Mouse (Mus musculus): ENCODE results near the gene Rapgef5. TPM values are rescaled to one million over a fixed set of nuclear protein-coding genes. Genes with fewer than 3 reads are reported as not detected.

The Rapgef5 gene
- polyA plus RNA-seq, 1 experiment from 2014 or later = 1.7 TPM

- H3K4me3 ChIP-seq (replicated peaks) = no peak overlapping the region
- no peaks in the 10 kb centered on the region for H3K9me3 ChIP-seq (replicated peaks)
- H3K4me2 ChIP-seq = no peak overlapping the region
- H3K27ac ChIP-seq (replicated peaks) = no peak overlapping the region
- WGBS (ENCODE audit: insufficient replicate concordance) = 56% methylated on average over 2 of the region's 2 CpGs
- no peak for ATAC-seq (ENCODE audit: insufficient read depth)
- H3K9ac ChIP-seq = no peak overlapping the region
- H3K27me3 ChIP-seq = peaks cover 34% of the 10 kb centered on the region
- no peaks in the 10 kb centered on the region for H3K4me1 ChIP-seq (replicated peaks)
- H3K36me3 ChIP-seq (replicated peaks) = no peaks in the 10 kb centered on the region
Measured at GRCm38 (mm10) chr12:117569671-117570070, 53.4 kb downstream of the Rapgef5 start.

GRCm38 (mm10) chr12:117584256-117584655, 68.0 kb downstream of the Rapgef5 start:
- Histone ChIP-seq H3K9me3 (replicated peaks) (no peaks in the 10 kb centered on the region), H3K27me3 (no peaks in the 10 kb centered on the region), H3K27ac (replicated peaks) (no peak overlapping the region), H3K4me3 (replicated peaks) (no peak overlapping the region), H3K4me1 (replicated peaks) (no peaks in the 10 kb centered on the region), H3K4me2 (no peak overlapping the region), H3K9ac (no peak overlapping the region), H3K36me3 (replicated peaks) (no peaks in the 10 kb centered on the region)
- no peak for ATAC-seq (ENCODE audit: insufficient read depth)
- WGBS (ENCODE audit: insufficient replicate concordance) = 68% methylated on average over 4 of the region's 4 CpGs

- Histone ChIP-seq H3K36me3 (replicated peaks) (no peaks in the 10 kb centered on the region), H3K4me3 (replicated peaks) (no peak overlapping the region), H3K9me3 (replicated peaks) (no peaks in the 10 kb centered on the region), H3K4me1 (replicated peaks) (no peaks in the 10 kb centered on the region), H3K4me2 (no peak overlapping the region), H3K27me3 (no peaks in the 10 kb centered on the region), H3K27ac (replicated peaks) (no peak overlapping the region), H3K9ac (no peak overlapping the region)
- 18% methylated on average over 2 of the region's 2 CpGs for WGBS (ENCODE audit: insufficient replicate concordance)
- no peak for ATAC-seq (ENCODE audit: insufficient read depth)
Measured at GRCm38 (mm10) chr12:117585390-117585789, 69.1 kb downstream of the Rapgef5 start.

GRCm38 (mm10) chr12:117586124-117586523, 69.8 kb downstream of the Rapgef5 start:
- Histone ChIP-seq H3K4me1 (replicated peaks) (no peaks in the 10 kb centered on the region), H3K27me3 (no peaks in the 10 kb centered on the region), H3K4me2 (no peak overlapping the region), H3K4me3 (replicated peaks) (no peak overlapping the region), H3K27ac (replicated peaks) (no peak overlapping the region), H3K9ac (no peak overlapping the region), H3K36me3 (replicated peaks) (no peaks in the 10 kb centered on the region), H3K9me3 (replicated peaks) (no peaks in the 10 kb centered on the region)
- ATAC-seq (ENCODE audit: insufficient read depth) = no peak
- 24% methylated on average over 1 of the region's 1 CpGs for WGBS (ENCODE audit: insufficient replicate concordance)

GRCm38 (mm10) chr12:117589186-117589585, 72.9 kb downstream of the Rapgef5 start:
- H3K27me3 ChIP-seq = no peaks in the 10 kb centered on the region
- H3K4me1 ChIP-seq (replicated peaks) = no peaks in the 10 kb centered on the region
- no peak overlapping the region for H3K4me2 ChIP-seq
- H3K4me3 ChIP-seq (replicated peaks) = no peak overlapping the region
- no peaks in the 10 kb centered on the region for H3K36me3 ChIP-seq (replicated peaks)
- no peak for ATAC-seq (ENCODE audit: insufficient read depth)
- WGBS (ENCODE audit: insufficient replicate concordance) = 77% methylated on average over 2 of the region's 2 CpGs
- H3K9me3 ChIP-seq (replicated peaks) = no peaks in the 10 kb centered on the region
- no peak overlapping the region for H3K9ac ChIP-seq
- no peak overlapping the region for H3K27ac ChIP-seq (replicated peaks)

GRCm38 (mm10) chr12:117592019-117592418, 75.7 kb downstream of the Rapgef5 start:
- no peak overlapping the region for H3K27ac ChIP-seq (replicated peaks)
- H3K9ac ChIP-seq = no peak overlapping the region
- no peak overlapping the region for H3K4me2 ChIP-seq
- no peak for ATAC-seq (ENCODE audit: insufficient read depth)
- 58% methylated on average over 2 of the region's 2 CpGs for WGBS (ENCODE audit: insufficient replicate concordance)
- no peaks in the 10 kb centered on the region for H3K36me3 ChIP-seq (replicated peaks)
- no peaks in the 10 kb centered on the region for H3K4me1 ChIP-seq (replicated peaks)
- no peaks in the 10 kb centered on the region for H3K9me3 ChIP-seq (replicated peaks)
- no peaks in the 10 kb centered on the region for H3K27me3 ChIP-seq
- H3K4me3 ChIP-seq (replicated peaks) = no peak overlapping the region

- H3K4me3 ChIP-seq (replicated peaks) = no peak overlapping the region
- H3K36me3 ChIP-seq (replicated peaks) = no peaks in the 10 kb centered on the region
- H3K4me1 ChIP-seq (replicated peaks) = no peaks in the 10 kb centered on the region
- no peak for ATAC-seq (ENCODE audit: insufficient read depth)
- H3K27me3 ChIP-seq = no peaks in the 10 kb centered on the region
- no peak overlapping the region for H3K27ac ChIP-seq (replicated peaks)
- no peak overlapping the region for H3K9ac ChIP-seq
- WGBS (ENCODE audit: insufficient replicate concordance) = 63% methylated on average over 3 of the region's 3 CpGs
- no peak overlapping the region for H3K4me2 ChIP-seq
- no peaks in the 10 kb centered on the region for H3K9me3 ChIP-seq (replicated peaks)
Measured at GRCm38 (mm10) chr12:117592583-117592982, 76.3 kb downstream of the Rapgef5 start.

- Histone ChIP-seq H3K4me3 (replicated peaks) (no peak overlapping the region), H3K9ac (no peak overlapping the region), H3K4me2 (no peak overlapping the region), H3K27me3 (no peaks in the 10 kb centered on the region), H3K4me1 (replicated peaks) (no peaks in the 10 kb centered on the region), H3K27ac (replicated peaks) (no peak overlapping the region), H3K36me3 (replicated peaks) (no peaks in the 10 kb centered on the region), H3K9me3 (replicated peaks) (no peaks in the 10 kb centered on the region)
- 81% methylated on average over 9 of the region's 9 CpGs for WGBS (ENCODE audit: insufficient replicate concordance)
- ATAC-seq (ENCODE audit: insufficient read depth) = no peak
Measured at GRCm38 (mm10) chr12:117595179-117595578, 78.9 kb downstream of the Rapgef5 start.

GRCm38 (mm10) chr12:117598190-117598589, 81.9 kb downstream of the Rapgef5 start:
- no peaks in the 10 kb centered on the region for H3K36me3 ChIP-seq (replicated peaks)
- 35% methylated on average over 2 of the region's 2 CpGs for WGBS (ENCODE audit: insufficient replicate concordance)
- H3K27ac ChIP-seq (replicated peaks) = no peak overlapping the region
- no peak overlapping the region for H3K4me3 ChIP-seq (replicated peaks)
- H3K4me2 ChIP-seq = no peak overlapping the region
- no peak for ATAC-seq (ENCODE audit: insufficient read depth)
- H3K9me3 ChIP-seq (replicated peaks) = no peaks in the 10 kb centered on the region
- no peaks in the 10 kb centered on the region for H3K27me3 ChIP-seq
- H3K4me1 ChIP-seq (replicated peaks) = no peaks in the 10 kb centered on the region
- no peak overlapping the region for H3K9ac ChIP-seq

- Histone ChIP-seq H3K9me3 (replicated peaks) (no peaks in the 10 kb centered on the region), H3K4me1 (replicated peaks) (no peaks in the 10 kb centered on the region), H3K4me2 (no peak overlapping the region), H3K36me3 (replicated peaks) (no peaks in the 10 kb centered on the region), H3K27me3 (no peaks in the 10 kb centered on the region), H3K9ac (no peak overlapping the region), H3K4me3 (replicated peaks) (no peak overlapping the region), H3K27ac (replicated peaks) (no peak overlapping the region)
- ATAC-seq (ENCODE audit: insufficient read depth) = no peak
- WGBS (ENCODE audit: insufficient replicate concordance) = 52% methylated on average over 3 of the region's 3 CpGs
Measured at GRCm38 (mm10) chr12:117605966-117606365, 89.7 kb downstream of the Rapgef5 start.

GRCm38 (mm10) chr12:117612715-117613114, 96.4 kb downstream of the Rapgef5 start:
- H3K4me3 ChIP-seq (replicated peaks) = no peak overlapping the region
- no peaks in the 10 kb centered on the region for H3K4me1 ChIP-seq (replicated peaks)
- H3K4me2 ChIP-seq = no peak overlapping the region
- no peaks in the 10 kb centered on the region for H3K27me3 ChIP-seq
- no peaks in the 10 kb centered on the region for H3K9me3 ChIP-seq (replicated peaks)
- H3K36me3 ChIP-seq (replicated peaks) = no peaks in the 10 kb centered on the region
- H3K27ac ChIP-seq (replicated peaks) = no peak overlapping the region
- no peak overlapping the region for H3K9ac ChIP-seq
- WGBS (ENCODE audit: insufficient replicate concordance) = 73% methylated on average over 3 of the region's 3 CpGs
- no peak for ATAC-seq (ENCODE audit: insufficient read depth)

- Histone ChIP-seq H3K4me3 (replicated peaks) (no peak overlapping the region), H3K9me3 (replicated peaks) (no peaks in the 10 kb centered on the region), H3K36me3 (replicated peaks) (no peaks in the 10 kb centered on the region), H3K27me3 (no peaks in the 10 kb centered on the region), H3K4me1 (replicated peaks) (no peaks in the 10 kb centered on the region), H3K4me2 (no peak overlapping the region), H3K27ac (replicated peaks) (no peak overlapping the region), H3K9ac (no peak overlapping the region)
- WGBS (ENCODE audit: insufficient replicate concordance) = 57% methylated on average over 4 of the region's 4 CpGs
- no peak for ATAC-seq (ENCODE audit: insufficient read depth)
Measured at GRCm38 (mm10) chr12:117619523-117620023, 103.3 kb downstream of the Rapgef5 start.
